Mouse (Mus musculus) heart, postnatal 0 days (tissue): ENCODE results near the gene Epha3.

Experiments
- CTCF ChIP-seq: IDR thresholded peaks from 2 replicates; pipeline ENCODE4 v1.5.1; 2016; ENCODE audit warnings: antibody characterized with exemption, control low read depth, low read depth
- EP300 ChIP-seq: IDR thresholded peaks from 2 replicates; pipeline ENCODE4 v1.6.1; 2016; ENCODE audit warnings: antibody characterized with exemption, low read depth

DNA sequence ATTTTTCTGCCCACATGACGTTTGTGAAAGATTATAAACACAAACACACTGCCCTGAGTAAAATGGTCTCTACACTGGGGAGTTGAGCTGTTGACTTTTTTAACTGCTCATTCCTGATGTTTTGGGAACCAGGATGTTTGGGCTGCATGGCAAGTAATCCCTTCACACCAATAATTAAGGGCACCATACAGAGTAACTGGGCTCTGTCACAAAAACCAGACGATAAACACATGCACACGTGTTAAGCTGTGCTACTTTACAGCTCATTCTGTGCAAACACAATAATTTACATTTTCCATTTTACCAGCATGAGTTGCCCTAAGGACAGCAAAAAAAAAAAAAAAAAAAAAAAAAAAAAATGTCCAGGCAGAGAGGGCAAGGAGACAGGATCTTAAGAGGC lies 263.7 kb downstream of the Epha3 start:
- no peak for TF ChIP-seq EP300
- TF ChIP-seq CTCF = no peak
